Mouse (Mus musculus) T-helper 1 cell (primary cell): ENCODE results near the gene Olfr352.

ENCODE experiments used
- in situ Hi-C: fragments of 300-600 bp; cut with MboI, MseI; formaldehyde crosslinking; loops from one replicate; pipeline ENCODE4 v1.15.1; 2025; ENCODE audit warnings: high pct_unique_total_duplicates

Gene Olfr352

DNA sequence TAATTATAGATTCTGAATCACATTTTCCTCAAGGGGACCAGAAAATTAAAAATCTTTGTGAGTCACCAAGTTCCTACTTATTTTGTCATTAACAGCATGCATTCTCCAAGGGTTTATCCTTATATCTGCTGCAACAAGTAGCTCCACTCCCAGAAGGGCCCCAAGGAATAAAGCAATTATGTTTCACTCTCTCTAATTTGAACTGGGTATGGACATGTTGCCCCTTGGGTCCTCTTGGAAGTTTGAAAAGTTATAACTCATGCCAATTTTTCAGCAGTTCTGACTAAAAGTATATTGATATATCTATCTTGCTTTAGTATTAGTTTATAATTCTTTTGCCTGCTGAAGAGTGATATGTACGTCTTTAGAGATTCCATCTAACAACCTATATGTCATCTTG lies at the start of gene Olfr352:
TSS of gene Olfr352 (plus strand) at position 301 of the 400 bp plus-strand sequence.
- in situ Hi-C loops = no loop called here

DNA sequence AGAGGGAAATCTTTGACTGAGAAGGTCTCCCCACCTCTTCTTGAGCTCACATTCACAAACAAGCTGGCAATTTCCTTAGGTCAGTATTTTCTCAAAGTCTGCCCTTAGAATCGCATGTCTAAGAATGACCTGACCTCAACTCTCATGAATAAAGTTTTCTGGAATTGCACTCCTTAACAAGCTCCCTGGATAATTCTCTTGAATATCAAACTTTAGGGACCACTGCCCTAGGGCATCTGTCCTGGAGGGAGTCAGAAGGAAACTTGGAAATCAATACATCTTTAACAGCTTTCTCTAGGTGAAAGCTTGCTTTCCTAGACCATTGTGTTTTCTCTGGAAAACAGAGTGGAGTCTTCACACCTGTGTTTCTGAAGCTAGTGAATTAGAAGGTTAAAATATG lies 22.2 kb upstream of the Olfr352 start, which contains the start of gene Olfr350:
TSS of gene Olfr350 (plus strand) at position 301 of the 400 bp plus-strand sequence.
- in situ Hi-C loops = no loop called here

DNA sequence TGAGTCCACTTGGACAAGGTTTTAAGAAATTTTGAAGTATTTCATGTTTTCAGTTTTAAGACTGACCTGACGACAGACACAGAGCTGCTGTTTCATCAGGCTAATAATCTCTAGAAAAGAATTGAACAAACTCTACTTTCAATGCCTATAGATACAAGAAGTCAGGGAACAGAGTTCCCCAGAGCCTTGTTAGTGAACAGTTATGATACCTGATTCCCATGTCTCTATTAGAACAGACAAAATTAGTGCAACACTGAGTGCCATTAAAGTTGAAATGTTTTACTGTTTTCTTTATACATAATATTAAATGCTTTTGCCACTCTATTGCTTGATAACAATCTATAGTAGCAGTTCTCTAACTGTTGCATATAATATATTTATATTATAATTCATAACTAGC lies 5.7 kb upstream of the Olfr352 start, which contains the start of gene Olfr351:
TSS of gene Olfr351 (minus strand) at position 101 of the 400 bp plus-strand sequence.
- in situ Hi-C loops = no loop called here

DNA sequence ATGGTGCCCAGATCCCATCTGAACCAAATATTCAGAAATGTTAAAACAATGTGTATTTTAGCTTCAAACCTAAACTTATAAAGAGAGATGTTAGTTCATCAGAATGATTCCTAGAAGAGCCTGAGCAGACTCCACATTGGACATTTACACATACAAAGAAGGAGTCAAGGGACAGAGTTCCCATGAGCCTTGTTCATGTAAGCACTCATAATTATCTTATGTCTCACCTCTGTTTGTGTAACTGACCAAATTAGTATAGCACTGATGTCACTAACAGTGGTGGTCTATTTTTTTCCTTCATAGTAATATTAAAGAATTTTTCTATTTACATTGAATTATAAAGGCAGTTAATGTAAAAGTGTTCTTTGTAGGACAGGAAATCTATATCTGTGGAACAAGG lies 24.6 kb downstream of the Olfr352 start, which contains the start of gene Olfr353:
TSS of gene Olfr353 (minus strand) at position 101 of the 400 bp plus-strand sequence.
- in situ Hi-C loops = no loop called here

DNA sequence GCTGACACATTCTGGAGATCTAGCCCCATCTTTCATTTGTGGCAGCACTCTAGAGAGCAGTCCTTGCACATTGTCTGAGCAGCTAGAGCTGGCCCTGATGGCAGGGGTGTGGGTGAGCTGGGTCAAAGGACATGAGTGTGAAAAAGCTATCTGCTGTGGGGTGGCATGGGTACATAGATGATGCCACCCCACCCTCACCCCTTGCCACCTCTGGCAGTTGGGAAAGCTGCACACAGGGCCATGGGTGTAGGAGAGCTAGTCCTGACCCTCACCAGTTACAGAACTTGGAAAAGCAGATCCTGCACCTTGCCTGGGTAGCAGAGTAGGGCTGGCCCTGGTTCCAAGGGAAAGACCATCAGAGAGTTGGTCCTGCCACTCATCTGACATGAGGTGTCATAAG lies 28.9 kb downstream of the Olfr352 start:
- in situ Hi-C loops = no loop called here

DNA sequence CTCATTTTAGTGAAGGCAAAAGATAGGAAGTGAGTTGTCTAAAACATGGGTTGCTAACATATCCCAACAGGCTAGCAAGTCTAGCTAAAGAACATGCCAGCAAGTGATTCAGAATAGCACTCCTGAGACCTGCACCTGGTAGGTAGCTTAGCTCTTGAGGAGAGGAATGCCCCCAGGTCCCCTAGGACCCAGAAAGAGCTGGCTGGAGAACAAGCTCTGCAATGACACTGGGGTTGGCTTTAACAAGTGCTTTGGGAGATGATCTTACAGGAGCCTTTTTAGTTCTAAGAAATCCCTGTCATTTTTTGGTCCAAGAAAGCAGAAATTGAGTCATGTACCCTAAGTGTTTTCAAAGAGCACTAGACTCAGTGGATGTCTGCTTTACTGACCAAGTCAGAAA lies 37.1 kb downstream of the Olfr352 start, which contains the start of gene Olfr354:
TSS of gene Olfr354 (plus strand) at position 301 of the 400 bp plus-strand sequence.
- in situ Hi-C loops = no loop called here
